Mouse (Mus musculus): ENCODE data around the gene Tnfaip8l1. TPM values are rescaled to one million over a fixed set of nuclear protein-coding genes. Genes with fewer than 3 reads are reported as not detected.

Tnfaip8l1 gene
- total and polyA plus RNA-seq, 3 experiments: 4.0 to 5.5 TPM; not detected in 1

- TF ChIP-seq TAL1 (IDR thresholded peaks at IDR 0.05; ENCODE audit: low read length): peak; percentile 23
- no peak for TF ChIP-seq MEF2A (IDR thresholded peaks at IDR 0.05; ENCODE audit: extremely low read depth, insufficient replicate concordance, low read depth, low read length, poor library complexity, severe bottlenecking)
- no peak for TF ChIP-seq POLR2AphosphoS5 (IDR thresholded peaks at IDR 0.05; ENCODE audit: borderline replicate concordance, low read depth, low read length)
- TF ChIP-seq ETS1 (IDR thresholded peaks at IDR 0.05; ENCODE audit: low read depth, low read length): peak; percentile 38; the same call in 1 of the 2 replicates
- peak in 1 of 2 experiments; percentile 62; a peak in 3 of 4 replicates for TF ChIP-seq EP300 (IDR thresholded peaks at IDR 0.05; ENCODE audit: low read depth in 1 of 2, low read length in 2 of 2)
- no peak for TF ChIP-seq SIN3A (IDR thresholded peaks at IDR 0.05; ENCODE audit: low read length)
- peak; percentile 30; the same call in 1 of the 2 replicates for TF ChIP-seq TCF12 (IDR thresholded peaks at IDR 0.05; ENCODE audit: low read depth, low read length)
- peak; percentile 68 for TF ChIP-seq GATA1 (IDR thresholded peaks at IDR 0.05; ENCODE audit: low read depth, low read length)
- H3K9me3 ChIP-seq (replicated peaks; ENCODE audit: insufficient read depth, low read length): no peaks in the 10 kb centered on the region
- H3K36me3 ChIP-seq (ENCODE audit: control insufficient read depth in 1 of 2, insufficient read depth in 2 of 2, low read length in 2 of 2): peaks cover 0 to 22% of the 10 kb centered on the region in 2 experiments; a peak in 2 of 4 replicates
- peaks cover 9 to 28% of the 10 kb centered on the region in 2 experiments for H3K4me1 ChIP-seq (ENCODE audit: control insufficient read depth in 1 of 2, insufficient read depth in 2 of 2, low read length in 2 of 2)
- H3K4me3 ChIP-seq (ENCODE audit: control insufficient read depth in 1 of 2, insufficient read depth in 1 of 2, low read depth in 2 of 2, low read length in 2 of 2): no peak overlapping the region
- peak; percentile 80 for DNase-seq (ENCODE audit: low read depth, low spot score)
- no peaks in the 10 kb centered on the region for H3K27me3 ChIP-seq (ENCODE audit: control insufficient read depth in 1 of 2, insufficient read depth in 2 of 2, low read length in 2 of 2)
- no peak overlapping the region for H3K9ac ChIP-seq (ENCODE audit: control insufficient read depth, low read depth, low read length, poor library complexity, severe bottlenecking)
- peak overlapping the region; percentile 20; the same call in 1 of the 2 replicates for H3K27ac ChIP-seq (ENCODE audit: control insufficient read depth, low read depth, low read length)
- no peaks in the 10 kb centered on the region for H3K79me2 ChIP-seq (ENCODE audit: control insufficient read depth, insufficient read depth, low read length, poor library complexity)
Observed at GRCm38 (mm10) chr17:56164510-56164909, 2.2 kb downstream of the Tnfaip8l1 start.

- Histone ChIP-seq H3K9ac (ENCODE audit: control insufficient read depth, low read depth, low read length, poor library complexity, severe bottlenecking) (no peak overlapping the region), H3K79me2 (ENCODE audit: control insufficient read depth, insufficient read depth, low read length, poor library complexity) (no peaks in the 10 kb centered on the region), H3K36me3 (ENCODE audit: control insufficient read depth in 1 of 2, insufficient read depth in 2 of 2, low read length in 2 of 2) (peaks cover 0 to 22% of the 10 kb centered on the region in 2 experiments; a peak in 2 of 4 replicates), H3K27ac (ENCODE audit: control insufficient read depth, low read depth, low read length) (no peak overlapping the region), H3K4me1 (ENCODE audit: control insufficient read depth in 1 of 2, insufficient read depth in 2 of 2, low read length in 2 of 2) (peaks cover 9 to 28% of the 10 kb centered on the region in 2 experiments), H3K4me3 (ENCODE audit: control insufficient read depth in 1 of 2, insufficient read depth in 1 of 2, low read depth in 2 of 2, low read length in 2 of 2) (no peak overlapping the region), H3K27me3 (ENCODE audit: control insufficient read depth in 1 of 2, insufficient read depth in 2 of 2, low read length in 2 of 2) (no peaks in the 10 kb centered on the region), H3K9me3 (replicated peaks; ENCODE audit: insufficient read depth, low read length) (no peaks in the 10 kb centered on the region)
- TF ChIP-seq TCF12 (IDR thresholded peaks at IDR 0.05; ENCODE audit: low read depth, low read length) (no peak), CHD1 (IDR thresholded peaks at IDR 0.05; ENCODE audit: low read depth, low read length) (no peak), CTCF (IDR thresholded peaks at IDR 0.05 in 2 of 3, conservative IDR thresholded peaks at IDR 0.05 in 1 of 3; ENCODE audit: control insufficient read depth in 1 of 3, insufficient read depth in 1 of 3, low read depth in 2 of 3, low read length in 3 of 3, poor library complexity in 1 of 3, severe bottlenecking in 1 of 3) (no peak), USF1 (IDR thresholded peaks at IDR 0.05; ENCODE audit: low read depth, low read length) (no peak), ZMIZ1 (IDR thresholded peaks at IDR 0.05; ENCODE audit: low read depth, low read length) (no peak), NRF1 (IDR thresholded peaks at IDR 0.05; ENCODE audit: insufficient read depth, low read depth, low read length, poor library complexity, severe bottlenecking) (no peak), ELF1 (IDR thresholded peaks at IDR 0.05; ENCODE audit: low read depth, low read length) (no peak), CHD2 (IDR thresholded peaks at IDR 0.05; ENCODE audit: low read length) (no peak), HCFC1 (IDR thresholded peaks at IDR 0.05; ENCODE audit: low read depth, low read length) (no peak), NELFE (IDR thresholded peaks at IDR 0.05; ENCODE audit: low read depth, low read length) (no peak), ZNF384 (IDR thresholded peaks at IDR 0.05; ENCODE audit: low read depth, low read length) (no peak), GABPA (IDR thresholded peaks at IDR 0.05; ENCODE audit: low read depth, low read length) (no peak)
- DNase-seq (ENCODE audit: low read depth, low spot score): no peak
Observed at GRCm38 (mm10) chr17:56165671-56166070, 3.4 kb downstream of the Tnfaip8l1 start.
